Mouse (Mus musculus) urinary bladder, postnatal 36 days (tissue): ENCODE data around the gene Slc39a9.
A peak's percentile ranks its signal among the peaks of the same experiment; 100 is the strongest.

Experiments used
- DNase-seq, 2 experiments: peaks; one replicate each; pipeline ENCODE4 v3.0.0; 2022; ENCODE audit warnings: low spot score in 2 of 2, mixed read lengths in 1 of 2

Gene Slc39a9

DNA sequence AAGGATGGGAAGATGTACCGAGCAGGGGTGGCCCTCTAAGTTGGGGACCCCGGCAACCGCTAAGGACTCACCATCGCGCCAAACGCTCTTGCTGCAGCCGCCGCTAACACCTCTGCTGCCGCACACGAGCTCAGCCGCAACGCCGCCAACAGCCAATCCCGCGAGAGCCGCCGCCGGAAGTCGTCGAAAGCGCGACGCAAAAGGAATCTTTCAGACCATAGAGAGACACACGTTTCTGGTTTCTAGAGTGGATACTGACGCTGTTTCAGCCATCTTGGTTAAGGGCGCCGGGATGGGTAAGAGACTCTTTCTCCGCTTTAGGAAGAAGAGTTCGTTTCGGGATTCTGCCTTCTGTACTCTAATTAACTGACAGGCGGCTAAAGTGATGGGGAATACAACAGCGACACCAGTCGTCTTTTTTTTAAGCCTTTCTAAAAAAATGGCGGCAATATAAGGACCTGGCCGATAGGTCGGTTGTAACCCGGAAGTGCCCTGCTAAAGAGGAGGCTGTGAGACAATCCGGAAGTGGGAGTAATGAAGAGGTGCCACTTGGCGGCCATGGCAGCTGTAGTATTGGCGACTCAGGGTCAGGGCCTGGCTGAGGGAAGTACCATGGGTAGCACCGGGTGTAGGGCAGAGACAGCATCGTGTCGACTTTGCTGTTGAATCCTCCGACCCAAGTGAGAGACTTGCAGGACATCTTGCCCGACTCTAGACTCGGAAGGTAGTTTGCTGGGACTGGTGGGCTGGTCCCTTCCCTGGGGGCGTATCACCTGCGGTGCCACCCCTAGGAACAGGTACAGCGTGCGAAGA is at the start of gene Slc39a9, which contains the start of gene Erh:
Gene Slc39a9, plus strand, starts transcription at position 191 of the 813 bp plus-strand sequence.
Gene Erh, minus strand, starts transcription at position 649 of the 813 bp plus-strand sequence.
- DNase-seq, result peak; percentile 89 to 93

DNA sequence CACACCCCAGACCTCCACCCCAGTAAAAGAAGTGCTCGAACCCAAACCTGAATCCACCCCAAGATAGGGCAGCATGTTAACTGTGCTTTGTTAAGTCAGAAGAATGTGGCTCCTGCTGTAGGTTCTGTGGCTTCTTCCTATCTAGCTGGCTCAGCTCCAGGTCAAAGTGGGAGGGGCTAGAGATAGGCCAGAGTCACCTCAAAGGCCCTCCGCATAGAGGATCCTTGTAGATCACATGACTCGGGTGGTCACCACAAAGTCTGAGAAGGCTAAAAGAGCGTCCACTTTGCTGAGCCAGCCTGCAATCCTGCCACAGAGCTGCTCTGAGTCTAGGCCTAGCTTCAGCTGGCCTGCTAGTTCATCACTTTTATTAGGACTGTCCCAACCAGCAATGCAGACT is 49.5 kb upstream of the Slc39a9 start:
- no peak for DNase-seq

DNA sequence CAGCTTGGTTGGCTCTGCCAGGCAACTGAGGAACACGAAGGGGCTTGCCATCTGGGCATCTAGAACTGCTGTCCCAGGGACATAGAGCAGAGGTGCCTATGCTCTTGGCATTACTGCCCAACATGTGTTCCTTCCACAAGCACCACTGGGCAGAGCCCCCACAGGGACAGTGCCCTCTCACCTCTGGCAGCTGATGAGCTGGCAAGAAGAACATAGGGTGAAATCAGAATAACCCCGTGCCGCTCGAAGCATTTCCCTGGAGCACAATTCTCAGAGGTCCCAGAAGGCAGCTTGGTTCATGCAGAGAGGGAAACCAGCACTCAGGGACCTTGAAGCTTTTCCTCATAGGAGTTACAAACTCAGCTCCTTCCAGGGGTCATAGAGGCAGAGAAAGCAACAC is 48.9 kb upstream of the Slc39a9 start:
- DNase-seq, result no peak

DNA sequence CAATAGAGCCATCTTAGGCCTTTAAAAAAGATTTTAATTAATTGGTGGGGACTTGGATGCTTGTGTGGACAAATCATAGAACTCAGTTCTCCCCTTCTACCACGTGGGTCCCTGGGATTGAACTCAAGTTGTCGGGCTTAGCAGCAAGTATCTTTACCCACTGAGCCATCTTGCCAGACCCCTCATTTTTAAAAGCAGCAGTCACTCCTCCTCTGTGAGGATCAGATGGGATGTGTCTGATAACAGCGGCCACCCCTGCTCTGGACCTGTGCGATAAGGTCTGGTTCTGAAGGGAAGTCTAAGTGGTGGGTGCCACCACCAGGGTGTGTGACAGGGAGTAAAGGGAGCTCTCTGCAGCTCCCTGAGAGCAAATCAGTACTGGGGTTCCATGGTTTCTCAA is 48.1 kb upstream of the Slc39a9 start:
- no peak for DNase-seq

DNA sequence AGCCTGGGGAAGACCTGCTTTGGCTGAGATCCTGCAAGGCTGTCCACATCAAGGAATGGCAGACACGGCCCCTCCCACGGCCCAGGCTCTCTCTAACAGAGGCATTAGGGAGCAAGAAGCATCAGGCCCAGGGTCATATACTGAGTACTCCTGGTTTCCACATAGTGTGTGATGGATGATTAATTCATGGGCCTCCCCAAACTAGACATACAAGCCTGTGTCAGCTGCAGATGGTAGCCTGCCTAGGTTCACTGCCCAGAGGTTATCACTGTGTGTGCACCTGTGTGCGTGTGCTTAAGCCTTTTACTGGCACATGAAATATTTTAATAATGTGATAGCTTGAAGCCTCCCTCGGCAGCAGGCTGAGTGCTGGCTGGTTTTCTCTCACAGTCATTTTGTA is 47.7 kb upstream of the Slc39a9 start:
- DNase-seq, result no peak

DNA sequence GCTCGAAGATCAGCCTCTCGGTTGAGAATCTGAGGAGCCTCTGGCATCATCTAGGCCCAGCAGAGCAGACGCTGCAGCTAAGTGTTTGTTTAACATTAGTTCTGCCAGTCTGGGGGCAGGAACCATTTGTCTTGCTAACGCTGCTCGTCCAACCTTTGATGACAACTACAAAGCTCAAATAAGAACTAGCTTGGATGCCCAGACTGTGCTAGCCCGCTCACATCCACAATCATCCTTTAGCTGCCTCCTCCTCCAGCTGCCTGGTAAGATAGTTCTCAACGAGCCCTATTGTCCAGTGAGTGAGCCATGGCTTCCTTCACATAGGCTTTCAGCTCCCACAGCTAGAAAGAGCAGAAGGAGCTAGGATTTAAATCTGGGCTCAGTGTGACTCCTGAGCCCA is 45.4 kb upstream of the Slc39a9 start:
- no peak for DNase-seq

DNA sequence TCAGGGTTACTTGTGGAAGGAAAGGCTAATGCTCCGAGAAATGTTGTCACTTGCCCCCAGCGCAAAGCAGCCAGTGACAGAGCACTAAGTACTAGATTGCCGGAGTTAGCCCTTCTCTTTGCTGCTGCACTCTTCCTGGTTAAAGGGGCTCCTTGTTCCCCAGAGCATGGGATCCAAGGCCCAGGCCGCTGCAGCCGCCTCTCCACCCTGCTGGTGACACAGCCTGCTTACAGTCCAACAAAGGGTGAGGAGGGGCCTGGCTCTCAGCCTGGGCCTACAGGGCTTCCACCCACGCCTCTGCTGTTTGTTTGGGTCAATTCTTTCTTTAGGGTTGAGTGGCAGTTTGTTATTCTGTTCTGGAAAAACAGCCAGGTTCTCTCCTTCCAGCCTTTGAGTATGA is 44.9 kb upstream of the Slc39a9 start:
- DNase-seq, result peak; percentile 16 to 52

DNA sequence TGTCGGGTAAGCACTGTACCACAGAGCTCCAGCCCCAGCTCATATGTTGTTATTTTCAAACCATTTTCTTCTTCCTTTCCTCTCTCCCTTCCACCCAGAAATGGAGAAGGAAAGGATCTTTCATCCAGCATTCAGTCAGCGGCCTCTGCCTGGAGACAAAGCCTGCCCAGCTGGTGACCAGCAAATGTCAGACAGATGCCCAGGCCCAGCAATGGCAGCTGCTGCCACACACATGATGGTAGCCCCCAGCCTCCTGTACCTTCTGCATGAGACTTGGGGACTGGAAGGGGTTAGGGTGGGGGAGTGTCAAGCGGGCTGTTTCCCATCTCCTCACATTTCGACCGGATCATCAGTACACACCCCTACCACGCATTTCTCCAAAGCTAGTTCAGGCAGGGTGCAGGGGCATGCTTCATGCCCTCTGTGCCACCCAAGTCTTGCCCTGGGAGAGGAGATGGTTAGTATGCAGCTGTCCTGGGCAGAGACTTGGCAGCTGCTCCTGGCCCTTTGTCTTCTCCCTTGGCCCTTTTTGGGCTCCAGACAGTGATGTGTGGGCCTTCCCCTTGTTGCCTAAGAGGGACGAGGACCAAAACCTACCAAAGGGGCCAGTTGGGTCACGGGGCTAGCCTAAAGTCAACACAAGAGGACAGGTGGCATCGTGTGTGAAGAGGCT is 42.0 kb upstream of the Slc39a9 start:
- no peak for DNase-seq

DNA sequence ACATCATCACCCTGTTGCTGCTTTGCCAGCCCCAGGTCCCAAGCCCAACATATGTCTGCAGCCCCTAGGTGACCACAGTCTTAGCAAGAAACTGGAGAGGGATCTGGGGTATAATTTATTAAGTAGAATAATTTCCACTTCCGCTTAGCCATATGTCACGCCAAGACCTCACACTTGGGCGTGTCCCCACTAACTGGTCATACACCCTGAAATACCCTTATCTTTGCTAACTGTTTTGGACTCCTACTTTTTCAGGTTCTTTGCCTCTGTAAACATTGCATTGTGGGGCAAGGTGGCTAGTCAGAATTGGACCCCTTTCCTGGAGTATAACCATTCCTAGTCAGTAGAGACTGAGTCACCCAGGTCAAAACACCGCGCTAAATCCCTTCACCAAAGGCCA is 41.3 kb upstream of the Slc39a9 start:
- DNase-seq, result no peak

DNA sequence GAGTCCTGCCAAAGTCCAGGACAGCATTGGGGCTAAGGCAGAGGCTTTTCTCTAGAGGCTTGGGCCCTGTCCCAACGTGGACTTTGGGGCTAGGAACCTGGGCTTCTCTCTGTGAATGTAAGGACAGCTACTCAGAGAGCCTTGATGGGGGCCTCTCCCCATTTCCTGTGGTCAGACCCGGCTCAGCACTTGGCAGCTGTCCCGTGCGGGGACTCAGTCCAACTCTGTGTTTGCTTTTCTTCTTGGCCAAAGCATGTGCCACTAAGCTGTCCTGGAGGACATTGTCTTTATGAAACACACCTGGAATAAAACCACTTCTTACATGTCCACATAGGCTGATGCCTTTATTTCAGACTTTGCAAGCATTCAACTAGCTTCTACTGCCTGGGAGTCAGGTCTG is 40.1 kb upstream of the Slc39a9 start:
- DNase-seq, result peak; percentile 20 to 24

DNA sequence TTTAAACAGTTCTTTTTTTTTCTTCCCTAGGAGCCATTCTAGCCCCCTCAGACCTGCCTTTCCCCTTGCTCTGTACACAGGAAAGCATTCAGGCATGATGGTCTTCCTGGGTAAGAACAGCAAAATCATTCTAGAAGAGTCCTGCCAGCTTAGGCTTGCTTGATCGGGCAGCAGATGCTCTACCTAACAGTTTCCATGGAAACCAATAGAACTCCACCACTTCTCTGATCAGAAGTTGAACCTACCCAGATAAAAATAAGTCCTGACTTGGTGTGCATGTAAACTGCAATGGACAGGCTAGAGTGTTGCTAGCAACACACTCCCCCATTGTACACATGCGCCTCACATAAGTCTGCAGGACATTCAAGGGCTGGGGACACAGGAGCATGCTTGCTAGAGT is 39.5 kb upstream of the Slc39a9 start:
- no peak for DNase-seq

DNA sequence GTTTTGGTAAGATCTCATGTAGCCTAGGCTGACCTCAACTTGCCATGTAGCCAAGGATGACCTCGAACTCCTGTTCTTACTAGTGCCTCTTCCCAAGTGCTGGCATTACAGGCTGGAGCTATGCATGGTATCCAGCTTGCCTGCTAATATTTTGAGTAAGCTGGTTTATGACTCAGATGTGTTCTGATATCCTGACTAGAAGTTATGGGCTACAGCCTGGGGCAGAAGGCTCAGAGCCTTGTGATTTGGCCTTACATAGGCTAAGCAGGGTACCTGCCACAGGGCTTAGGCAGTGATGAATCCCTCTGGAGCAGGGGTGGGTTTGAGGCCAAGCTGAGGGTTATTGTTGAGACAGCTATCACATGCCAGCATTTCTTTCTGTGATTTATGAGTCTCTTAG is 35.1 kb upstream of the Slc39a9 start:
- no peak for DNase-seq

DNA sequence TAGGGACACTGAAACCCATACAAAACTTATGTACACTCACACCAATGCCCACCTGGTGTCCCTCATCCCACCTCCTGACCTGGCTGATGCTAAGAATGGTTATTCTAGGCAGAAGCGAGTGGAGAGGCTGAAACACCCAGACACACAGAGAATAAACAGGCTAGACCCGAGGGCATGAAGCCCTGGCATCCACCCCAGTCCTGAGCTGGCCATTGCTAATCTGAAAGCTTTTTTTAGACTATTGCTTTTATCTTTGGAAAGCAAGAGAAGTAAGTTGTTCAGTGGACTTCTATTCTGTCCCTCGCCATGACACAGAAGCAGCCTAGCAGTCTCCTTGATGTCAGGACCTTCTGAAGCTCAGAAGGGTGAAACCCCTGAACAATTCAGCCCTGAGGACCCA is 33.8 kb upstream of the Slc39a9 start:
- DNase-seq, result no peak

DNA sequence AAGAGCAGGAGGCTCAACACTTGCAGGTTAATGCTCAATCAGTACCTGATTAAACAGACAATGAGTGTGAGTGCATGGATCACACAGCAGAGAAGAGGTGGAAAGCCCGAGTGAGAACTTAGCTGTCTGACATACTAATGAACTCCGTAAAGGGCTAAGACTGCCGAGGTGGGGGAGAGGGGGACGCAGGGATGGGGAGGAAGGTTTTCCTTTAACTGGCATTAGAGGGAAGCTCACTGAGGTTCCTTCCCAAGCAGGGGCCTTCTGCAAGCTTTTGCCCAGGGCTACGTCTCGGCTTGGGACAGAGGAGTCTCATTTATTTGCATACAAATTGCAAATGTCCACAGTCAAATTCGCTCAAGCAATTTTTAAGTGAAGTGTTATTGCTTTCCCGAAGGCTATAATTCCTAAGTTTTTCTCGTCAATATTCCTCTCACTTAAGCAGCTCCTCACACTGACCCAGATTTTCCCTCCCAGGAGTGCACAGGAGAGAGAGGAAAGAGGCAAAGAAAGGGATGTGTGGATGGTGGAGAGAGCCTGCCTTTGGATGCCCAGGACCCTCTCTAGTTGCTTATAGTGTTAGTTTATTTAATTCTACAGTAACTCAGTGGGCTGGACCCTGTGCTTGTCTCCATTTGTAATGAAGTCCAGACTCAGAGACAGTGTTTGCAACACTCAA is 31.4 kb upstream of the Slc39a9 start:
- DNase-seq, result no peak

DNA sequence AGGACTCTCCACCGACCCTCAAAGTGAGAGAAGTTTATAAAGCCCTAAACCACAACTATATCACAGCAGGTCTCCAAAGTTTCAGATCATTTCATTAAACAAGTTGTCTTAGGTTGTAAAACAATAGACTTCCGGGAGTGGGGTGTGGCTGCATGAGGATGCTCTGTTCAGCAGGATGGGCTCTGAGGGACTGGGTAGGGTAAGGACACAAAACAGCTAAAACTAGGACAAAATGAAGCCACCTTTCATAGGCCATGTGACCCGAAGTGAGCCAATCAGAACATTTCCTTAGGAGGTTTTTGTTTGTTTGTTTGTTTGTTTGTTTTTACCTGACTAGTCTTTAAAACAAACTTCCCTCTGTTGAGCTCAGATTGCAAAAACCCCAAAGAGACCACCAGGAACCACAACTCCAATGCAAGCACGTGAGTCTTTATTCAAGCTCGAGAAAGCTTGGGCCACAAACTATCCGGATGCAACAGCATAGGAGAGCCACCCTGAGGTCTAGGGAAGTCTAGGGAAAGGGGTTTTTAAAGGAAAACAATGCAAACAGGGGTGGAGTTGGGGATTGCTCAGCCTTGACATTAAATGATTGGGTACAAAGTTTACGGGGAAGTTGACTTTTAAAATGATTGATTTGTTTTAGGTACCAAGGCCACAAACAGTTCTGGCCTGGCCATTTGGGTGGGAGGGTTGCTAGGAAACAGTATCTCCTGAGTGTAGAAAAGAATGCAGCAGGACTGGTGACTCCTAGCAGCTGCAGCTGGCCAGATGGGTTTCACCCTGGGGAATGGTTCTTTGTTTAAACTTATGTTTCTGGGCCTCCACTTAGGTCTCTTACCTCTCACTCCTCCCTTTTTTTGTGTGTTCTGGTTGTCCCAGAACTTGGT is 28.1 kb upstream of the Slc39a9 start:
- DNase-seq, result no peak

DNA sequence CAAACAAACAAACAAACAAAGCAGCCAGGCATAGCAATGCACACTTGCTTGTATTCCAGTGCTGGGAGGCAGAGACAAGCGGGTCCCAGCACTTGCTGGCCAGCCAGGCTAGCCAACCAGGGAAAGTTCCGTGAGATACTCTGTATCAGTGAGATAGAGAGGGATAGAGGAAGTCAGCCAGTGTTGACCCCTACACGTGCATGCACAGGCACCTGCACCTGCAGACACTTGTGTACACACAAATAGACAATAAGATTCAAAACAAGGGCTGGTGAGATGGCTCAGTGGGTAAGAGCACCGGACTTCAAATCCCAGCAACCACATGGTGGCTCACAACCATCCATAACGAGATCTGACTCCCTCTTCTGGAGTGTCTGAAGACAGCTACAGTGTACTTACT is 23.2 kb upstream of the Slc39a9 start:
- DNase-seq, result no peak

DNA sequence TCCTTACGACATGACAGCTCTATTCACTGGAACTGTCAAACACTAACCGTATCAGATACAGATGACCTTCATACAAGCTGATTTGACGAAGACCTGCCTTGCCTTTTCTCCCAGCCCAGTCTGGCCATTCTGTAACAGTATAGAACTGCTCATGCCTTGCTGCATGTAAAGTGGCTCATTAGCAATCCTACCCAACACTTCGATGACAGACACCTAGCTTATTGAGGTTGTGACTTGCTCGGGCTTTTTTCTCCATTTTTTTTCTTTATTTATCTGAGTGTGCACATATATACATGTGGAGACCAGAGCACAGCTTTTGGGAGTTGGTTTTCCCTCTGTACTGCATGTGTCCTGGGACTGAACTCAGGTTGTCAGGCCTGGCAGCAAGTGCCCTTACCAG is 11.9 kb upstream of the Slc39a9 start:
- no peak for DNase-seq

DNA sequence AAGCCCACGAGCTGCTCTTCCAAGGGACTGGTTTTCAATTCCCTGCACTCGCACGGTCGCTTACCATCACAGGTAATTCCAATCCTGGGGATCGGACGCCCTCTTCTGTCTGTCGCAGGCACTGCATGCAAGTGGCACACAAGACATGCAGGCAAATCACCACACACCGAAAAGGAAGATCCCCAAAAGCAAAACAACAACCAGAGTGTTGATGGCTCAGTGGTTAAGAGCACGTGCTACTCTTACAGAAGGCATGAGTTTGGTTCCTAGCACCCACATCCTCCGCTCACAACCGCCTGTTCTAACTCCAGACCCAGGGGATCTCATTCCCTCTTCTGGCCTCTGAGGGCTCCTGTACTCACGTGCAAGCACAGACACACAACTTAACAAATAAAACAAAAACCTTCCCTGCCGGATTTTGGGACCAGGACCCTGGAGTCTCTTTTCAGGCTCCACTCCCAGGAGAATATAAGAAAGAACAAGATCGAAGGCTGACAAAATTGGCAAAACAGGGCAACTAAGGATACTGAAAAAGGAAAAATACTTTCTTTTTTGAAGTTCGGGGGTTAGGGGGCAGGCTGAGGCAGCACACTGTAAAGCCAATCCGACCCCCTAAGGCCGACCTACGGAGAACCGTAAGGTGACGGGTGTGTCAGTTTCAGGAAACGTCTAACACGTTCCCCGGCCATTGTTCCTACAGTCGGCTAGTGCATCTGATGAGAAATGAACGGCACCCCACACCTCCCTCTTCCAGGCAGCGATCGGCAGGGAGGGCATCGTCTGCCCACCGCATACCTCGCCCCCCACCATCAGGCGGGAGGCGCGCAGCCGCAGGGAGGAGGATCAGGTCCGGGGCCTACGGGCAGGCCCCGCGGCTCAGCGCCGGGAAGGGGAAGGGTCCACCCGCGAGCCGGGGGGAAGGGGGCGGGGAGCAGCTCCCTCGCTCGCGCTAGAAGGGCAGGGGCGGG is 674 bp upstream of the Slc39a9 start:
- DNase-seq, result peak; percentile 21 to 44

DNA sequence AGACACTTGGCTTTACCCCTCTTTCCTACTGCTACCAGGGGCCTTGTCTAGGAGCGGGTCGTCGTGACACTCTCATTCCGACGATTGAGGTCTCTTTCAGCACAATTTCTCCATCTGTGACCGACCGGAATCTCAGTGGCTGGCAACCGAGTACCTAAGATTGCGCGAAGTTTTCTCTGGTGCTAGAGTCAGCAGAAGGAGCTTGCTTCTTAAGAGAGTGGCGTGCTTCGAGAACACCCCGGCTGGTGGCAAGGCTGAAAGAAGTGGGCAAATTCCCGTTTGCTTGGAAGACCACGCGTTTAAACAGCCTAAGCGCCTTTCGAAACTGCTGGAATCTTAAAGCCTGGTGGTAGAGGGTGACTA is 804 bp downstream of the Slc39a9 start:
- no peak for DNase-seq

DNA sequence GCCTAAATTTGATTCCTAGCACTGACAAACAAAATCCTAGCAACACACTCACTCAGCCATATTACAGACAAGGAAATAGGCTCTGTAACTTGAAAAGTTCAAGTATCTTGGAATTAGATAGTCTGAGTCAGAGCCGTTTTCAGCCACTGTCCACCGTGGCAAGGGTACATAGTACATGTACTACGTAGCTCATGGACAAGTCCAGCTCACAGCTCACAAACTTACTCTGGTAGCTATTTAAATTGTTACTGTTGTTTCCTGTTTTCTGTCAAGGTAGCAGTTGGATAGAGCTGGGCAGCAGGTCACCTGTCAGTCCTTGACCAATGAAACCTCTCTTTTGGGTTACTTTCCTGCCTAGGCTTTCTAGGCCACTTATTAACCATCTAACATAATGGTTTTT is 2.7 kb downstream of the Slc39a9 start:
- no peak for DNase-seq
